Mouse (Mus musculus) gonadal fat pad, adult 2 months (tissue): ENCODE measurements around the gene Apc2. TPM values are rescaled to one million over a fixed set of nuclear protein-coding genes. Genes with fewer than 3 reads are reported as not detected.

Experiments
- DNase-seq: peaks from one replicate; pipeline ENCODE4 v3.0.0-alpha.2; 2012; ENCODE audit warnings: low read depth
- polyA plus RNA-seq: library from polyadenylated mRNA; depleted of rRNA; stranded (reverse); fragments of >200 nt; gene quantifications from 2 replicates; pipeline ENCODE4 v1.2.3, GENCODE M21; 2012

The Apc2 gene
- polyA plus RNA-seq, 1 experiment, result 1.4 TPM

GRCm38 (mm10) chr10:80262776-80263365 lies 32.9 kb upstream of the Apc2 start:
- no peak for DNase-seq

- peak; percentile 75 for DNase-seq
These were observed 31.2 kb upstream of the Apc2 start for GRCm38 (mm10) chr10:80264341-80265148.

- DNase-seq, result no peak
These were observed 30.7 kb upstream of the Apc2 start for GRCm38 (mm10) chr10:80265149-80265486.

GRCm38 (mm10) chr10:80270099-80270498 lies 25.7 kb upstream of the Apc2 start:
- DNase-seq, result no peak

- DNase-seq, result no peak
These were observed 25.0 kb upstream of the Apc2 start for GRCm38 (mm10) chr10:80270734-80271181.

GRCm38 (mm10) chr10:80271186-80271843 lies 24.5 kb upstream of the Apc2 start:
- DNase-seq, result no peak

- DNase-seq, result no peak
These were observed 23.7 kb upstream of the Apc2 start for GRCm38 (mm10) chr10:80271870-80272585.

- DNase-seq, result no peak
These were observed 21.9 kb upstream of the Apc2 start for GRCm38 (mm10) chr10:80273847-80274246.

- no peak for DNase-seq
These were observed 19.5 kb upstream of the Apc2 start for GRCm38 (mm10) chr10:80276238-80276637.

- no peak for DNase-seq
These were observed 17.4 kb upstream of the Apc2 start for GRCm38 (mm10) chr10:80278390-80278789.

GRCm38 (mm10) chr10:80279273-80279672 lies 16.5 kb upstream of the Apc2 start:
- DNase-seq, result no peak

GRCm38 (mm10) chr10:80281304-80281703 lies 14.5 kb upstream of the Apc2 start:
- no peak for DNase-seq

- DNase-seq, result no peak
These were observed 13.8 kb upstream of the Apc2 start for GRCm38 (mm10) chr10:80281921-80282371.

GRCm38 (mm10) chr10:80282481-80283441 lies 13.0 kb upstream of the Apc2 start:
- DNase-seq, result no peak

GRCm38 (mm10) chr10:80285222-80286070 lies 10.3 kb upstream of the Apc2 start:
- DNase-seq, result no peak

GRCm38 (mm10) chr10:80288097-80288496 lies 7.7 kb upstream of the Apc2 start:
- DNase-seq, result no peak

- no peak for DNase-seq
These were observed 7.1 kb upstream of the Apc2 start for GRCm38 (mm10) chr10:80288657-80289056.

- no peak for DNase-seq
These were observed 3.3 kb upstream of the Apc2 start, which contains the start of gene Rps15 for GRCm38 (mm10) chr10:80292251-80293146. Rps15 (plus strand) TSS chr10:80292453.

GRCm38 (mm10) chr10:80293325-80293724 lies 2.5 kb upstream of the Apc2 start:
- no peak for DNase-seq
